Mouse (Mus musculus) heart, postnatal 4 days (tissue): ENCODE measurements around the gene Clvs2. TPM values are rescaled to one million over a fixed set of nuclear protein-coding genes. Genes with fewer than 3 reads are reported as not detected.

Experiments used
- DNase-seq: peaks from one replicate; pipeline ENCODE4 v3.0.0; 2021
- total RNA-seq, 2 experiments: library from RNA; stranded (reverse); gene quantifications; 2 replicates each; pipeline ENCODE4 v1.2.3; 2021

The Clvs2 gene
- total RNA-seq, result not detected

GRCm38 (mm10) chr10:33624131-33624879 is at the start of gene Clvs2:
Gene Clvs2 (minus strand): TSS chr10:33624769.
- DNase-seq, result no peak

- DNase-seq, result peak; percentile 72
Observed at GRCm38 (mm10) chr10:33653142-33653541, 28.6 kb upstream of the Clvs2 start.

- DNase-seq, result no peak
Observed at GRCm38 (mm10) chr10:33623577-33623991, 985 bp downstream of the Clvs2 start.

- no peak for DNase-seq
Observed at GRCm38 (mm10) chr10:33622700-33623099, 1.9 kb downstream of the Clvs2 start.

GRCm38 (mm10) chr10:33616207-33616606 is 8.4 kb downstream of the Clvs2 start:
- no peak for DNase-seq

GRCm38 (mm10) chr10:33613197-33613596 is 11.4 kb downstream of the Clvs2 start:
- no peak for DNase-seq

- no peak for DNase-seq
Observed at GRCm38 (mm10) chr10:33592732-33593131, 31.8 kb downstream of the Clvs2 start.

GRCm38 (mm10) chr10:33588800-33589199 is 35.8 kb downstream of the Clvs2 start:
- DNase-seq, result no peak

- DNase-seq, result no peak
Observed at GRCm38 (mm10) chr10:33587118-33587517, 37.5 kb downstream of the Clvs2 start.

- DNase-seq, result no peak
Observed at GRCm38 (mm10) chr10:33558081-33558480, 66.5 kb downstream of the Clvs2 start.

GRCm38 (mm10) chr10:33540331-33540730 is 84.2 kb downstream of the Clvs2 start:
- DNase-seq, result no peak

Other genes starting within 250 kb of the Clvs2 start
- gene Sult3a2, start 161.9 kb upstream of the Clvs2 start, total RNA-seq, result not detected
- not detected for gene Sult3a1, start 233.0 kb upstream of the Clvs2 start, total RNA-seq